Mouse (Mus musculus): ENCODE measurements at regions not wholly inside any gene's neighbourhood (a gene's known extent, or its start where the extent isn't known, plus 50 kb on each side); places are given as distances from the start of the nearest gene placed in this dataset.
A peak's percentile ranks its signal among the peaks of the same experiment; 100 is the strongest.

DNA sequence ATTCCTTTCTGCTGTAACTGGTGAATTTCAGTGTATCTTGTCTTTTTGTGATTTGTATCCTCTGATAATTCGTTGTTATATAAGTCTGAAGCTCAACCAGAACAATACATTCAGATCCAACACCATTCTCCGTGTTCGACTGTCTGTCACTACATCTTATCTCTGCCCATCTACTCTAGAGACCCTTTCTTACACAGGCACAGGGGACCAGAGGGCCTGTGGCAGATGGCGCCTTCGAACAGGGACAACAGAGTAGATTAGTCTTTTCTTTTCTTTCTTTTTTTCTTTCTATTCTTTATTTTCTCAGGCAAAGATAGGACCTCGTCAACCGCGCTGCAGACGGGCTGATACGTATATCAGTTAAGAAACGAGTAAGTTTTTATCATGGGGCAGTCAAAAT is 215.3 kb downstream of the Gm21294 start:
- DNase-seq (ENCODE audit: low spot score in 2 of 2), result peak; percentile 0

All from spleen, postnatal 36 days (tissue).